Mouse (Mus musculus) adipose tissue, adult 10 weeks (tissue): Measurements from ENCODE around the gene Atg16l2. TPM values are rescaled to one million over a fixed set of nuclear protein-coding genes. Genes with fewer than 3 reads are reported as not detected.

Experiments
- polyA plus RNA-seq: library from polyadenylated mRNA; stranded (reverse); fragments of 350-450 nt; fragmentation: Illumina TruSeq; extraction: RNeasy Lipid Tissue Mini Kit (QIAGEN cat#74804); gene quantifications from one replicate; pipeline ENCODE4 v1.2.3, GENCODE M21; 2014; ENCODE audit warnings: low read depth, low replicate concordance

The Atg16l2 gene
- polyA plus RNA-seq: 6.9 TPM

GRCm38 (mm10) chr7:101301881-101302456, at the start of gene Atg16l2:
Gene Atg16l2, minus strand, starts transcription at chr7:101302251.

DNA sequence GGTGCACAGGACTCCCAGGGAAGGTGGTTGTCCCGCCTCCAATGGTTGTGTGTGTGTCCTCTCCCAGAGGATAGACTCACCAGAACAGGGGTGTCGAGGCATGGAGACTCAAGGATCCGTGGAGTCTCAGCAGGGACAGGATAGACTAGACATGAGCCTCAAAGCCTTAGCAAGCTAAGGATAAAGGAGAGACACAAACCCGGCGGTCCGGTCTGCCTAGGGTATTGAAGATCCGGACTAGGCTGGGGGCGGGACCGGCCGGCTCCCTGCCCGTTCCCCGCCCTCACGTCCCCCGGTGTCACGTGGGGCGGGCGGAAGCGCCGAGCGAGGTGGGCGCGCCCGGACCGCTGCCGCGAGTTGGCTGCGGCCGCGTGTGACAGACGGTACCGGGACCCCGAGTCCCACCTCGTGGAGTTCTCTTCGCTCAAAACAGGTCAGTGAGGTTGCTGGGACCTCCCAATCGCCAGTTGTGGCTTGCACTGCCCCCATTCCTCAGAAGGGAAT, 45.8 kb upstream of the Atg16l2 start, which contains the start of gene Arap1:
Arap1 (plus strand) TSS at position 301 of the 504 bp plus-strand sequence.

DNA sequence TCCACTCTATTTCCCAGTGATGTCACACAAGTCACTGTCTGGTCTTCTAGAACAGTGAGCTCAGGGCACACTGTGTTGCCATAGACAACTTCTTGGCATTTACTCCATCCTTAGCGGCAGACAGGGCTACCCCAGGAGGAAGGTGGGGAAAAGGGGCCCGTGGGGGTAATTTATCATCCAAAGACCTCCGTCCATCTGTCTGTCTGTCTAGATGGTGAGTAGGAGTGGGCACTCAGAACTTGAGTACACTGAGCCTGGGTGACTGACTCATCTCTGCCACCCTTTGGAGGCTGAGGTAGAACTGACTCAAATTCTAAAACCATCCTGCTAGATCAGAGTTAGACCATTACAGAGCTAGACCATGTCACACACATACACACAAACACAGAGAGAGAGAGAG, 15.0 kb upstream of the Atg16l2 start, which contains the start of gene Stard10:
Stard10 (plus strand) TSS at position 73 of the 400 bp plus-strand sequence.

Other genes with a start within 250 kb of the Atg16l2 start
- gene Fchsd2, start 209.4 kb downstream of the Atg16l2 start, polyA plus RNA-seq: 9.6 TPM
- gene Stard10, start 14.8 kb upstream of the Atg16l2 start, polyA plus RNA-seq: 185 TPM
- gene Arap1, start 45.8 kb upstream of the Atg16l2 start, polyA plus RNA-seq: 50.9 TPM
- gene Gm45837, start 108.6 kb upstream of the Atg16l2 start, polyA plus RNA-seq: not detected
- 30.8 TPM for gene Pde2a, start 119.4 kb upstream of the Atg16l2 start, polyA plus RNA-seq